Mouse (Mus musculus) small intestine, adult 2 months (tissue): ENCODE data around the gene Gper1.

ENCODE experiments used
- CTCF ChIP-seq: fragments of 200-500 bp; IDR thresholded peaks from 2 replicates; pipeline ENCODE4 v1.5.1; 2012; ENCODE audit warnings: low read depth, mild to moderate bottlenecking, control low read depth, inconsistent platforms, low read length, moderate library complexity, mixed read lengths; ENCODE audit not compliant: insufficient replicate concordance, insufficient read length; ENCODE audit errors: extremely low read depth
- POLR2A ChIP-seq: fragments of 200-500 bp; IDR thresholded peaks from 2 replicates; pipeline ENCODE4 v1.6.1; 2012; ENCODE audit warnings: low read depth, mild to moderate bottlenecking, control low read depth, inconsistent platforms, low read length, moderate library complexity

GRCm38 (mm10) chr5:139388694-139389675, 34.0 kb upstream of the Gper1 start:
- no peak for TF ChIP-seq POLR2A
- no peak for TF ChIP-seq CTCF
